Mouse (Mus musculus) heart, adult 2 months (tissue): ENCODE measurements around the gene Tjap1. TPM values are rescaled to one million over a fixed set of nuclear protein-coding genes. Genes with fewer than 3 reads are reported as not detected.

Experiments
- DNase-seq, 2 experiments: peaks; one replicate each; pipeline ENCODE4 v3.0.0; 2021
- H3K27ac ChIP-seq: fragments of 200-600 bp; 2 replicates; pipeline ENCODE4 v1.8.1; 2022
- H3K27me3 ChIP-seq: fragments of 200-500 bp; 2 replicates; pipeline ENCODE4 v1.6.1; 2012; ENCODE audit warnings: mild to moderate bottlenecking, low read length, inconsistent platforms, mixed read lengths; ENCODE audit not compliant: control insufficient read depth, insufficient read depth
- H3K36me3 ChIP-seq: fragments of 200-500 bp; 2 replicates; pipeline ENCODE4 v1.6.1; 2012; ENCODE audit warnings: low read length, inconsistent platforms; ENCODE audit not compliant: control insufficient read depth, insufficient read depth
- H3K4me1 ChIP-seq: fragments of 200-500 bp; 2 replicates; pipeline ENCODE4 v1.6.1; 2011; ENCODE audit warnings: low read length; ENCODE audit not compliant: control insufficient read depth, insufficient read depth
- H3K4me3 ChIP-seq: fragments of 200-600 bp; 2 replicates; pipeline ENCODE4 v1.8.1; 2022
- H3K79me2 ChIP-seq: fragments of 200-500 bp; replicated peaks from 2 replicates; pipeline ENCODE4 v1.6.1; 2012; ENCODE audit warnings: mild to moderate bottlenecking, inconsistent platforms, low read length, moderate library complexity, mixed read lengths; ENCODE audit not compliant: control insufficient read depth, insufficient read depth
- H3K9ac ChIP-seq: fragments of 200-500 bp; 2 replicates; pipeline ENCODE4 v1.6.1; 2012; ENCODE audit warnings: low read depth, mild to moderate bottlenecking, control low read depth, inconsistent platforms, low read length, mixed read lengths
- CTCF ChIP-seq: fragments of 200-600 bp; IDR thresholded peaks from 2 replicates; pipeline ENCODE4 v1.8.1; 2022; ENCODE audit warnings: antibody characterized with exemption, mild to moderate bottlenecking, moderate library complexity
- EP300 ChIP-seq: fragments of 200-500 bp; IDR thresholded peaks from 2 replicates; pipeline ENCODE4 v1.6.1; 2011; ENCODE audit warnings: low read depth, low read length, control low read depth; ENCODE audit not compliant: insufficient read depth
- POLR2A ChIP-seq: fragments of 200-500 bp; IDR thresholded peaks from 2 replicates; pipeline ENCODE4 v1.6.1; 2011; ENCODE audit warnings: mild to moderate bottlenecking, low read depth, low read length, control low read depth; ENCODE audit not compliant: insufficient read depth
- WGBS: fragments of 180-500 bp; shearing (Covaris S2); methylation state at CpG from one replicate; pipeline ENCODE4 v1.1.7; 2018; 5-methylcytosine and 5-hydroxymethylcytosine counted together
- intact Hi-C: fragments of 180-260 bp; cut with DNase I; formaldehyde crosslinking; loops from one replicate; pipeline ENCODE4 v1.15.1; 2025
- polyA plus RNA-seq: library from polyadenylated mRNA; depleted of rRNA; stranded (reverse); fragments of >200 nt; gene quantifications from 2 replicates; pipeline ENCODE4 v1.2.3, GENCODE M21; 2012
- total RNA-seq, 2 experiments: library from RNA; stranded (reverse); gene quantifications; 2 replicates each; pipeline ENCODE4 v1.2.3; 2021

Gene Tjap1
- total and polyA plus RNA-seq, 3 experiments = 28.3 to 39.1 (median 34.7) TPM

GRCm38 (mm10) chr17:46265502-46265901, 17.3 kb downstream of the Tjap1 start:
- no peak for TF ChIP-seq EP300
- TF ChIP-seq CTCF = no peak
- TF ChIP-seq POLR2A = no peak
- no peak for DNase-seq
- no peaks in the 10 kb centered on the region for H3K27me3 ChIP-seq
- intact Hi-C loops = loop anchor here (5.0 kb wide), 1 partner anchor 117 kb away; the partner anchor contains the start of gene Zfp318
- no peak overlapping the region for H3K9ac ChIP-seq
- WGBS = 81% methylated on average over 12 of the region's 12 CpGs
- no peaks in the 10 kb centered on the region for H3K36me3 ChIP-seq
- H3K4me3 ChIP-seq = no peak overlapping the region
- peaks cover 1% of the 10 kb centered on the region; the same call in 1 of the 2 replicates for H3K79me2 ChIP-seq
- H3K4me1 ChIP-seq = peaks cover 8% of the 10 kb centered on the region
- no peak overlapping the region for H3K27ac ChIP-seq

DNA sequence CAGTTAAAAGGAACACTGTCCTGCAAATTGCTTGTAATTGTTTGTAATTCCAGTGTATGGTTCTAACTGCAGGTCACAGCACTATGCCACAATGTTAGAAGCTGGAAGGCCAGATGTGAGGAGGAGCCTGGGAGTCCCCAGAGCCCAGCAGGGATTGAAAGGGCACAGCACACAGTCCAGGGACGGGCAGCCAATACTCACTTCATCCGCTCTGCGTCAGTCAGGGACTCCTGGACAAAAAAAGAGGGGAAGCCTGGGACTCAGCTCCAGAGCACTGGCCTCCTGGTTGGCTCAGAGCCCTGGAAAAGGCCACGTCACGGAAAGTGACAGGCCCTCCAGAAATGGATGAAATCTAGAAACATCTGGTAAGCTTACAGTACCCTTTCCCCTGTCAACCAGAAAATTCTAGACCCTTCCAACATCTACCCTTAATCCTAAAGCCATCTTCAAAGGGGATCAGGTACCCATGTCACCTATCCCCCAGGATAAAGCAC, 20.6 kb downstream of the Tjap1 start:
- Histone ChIP-seq H3K9ac (no peak overlapping the region), H3K79me2 (peaks cover 1% of the 10 kb centered on the region; the same call in 1 of the 2 replicates), H3K4me1 (no peaks in the 10 kb centered on the region; the same call in 1 of the 2 replicates), H3K27me3 (no peaks in the 10 kb centered on the region), H3K4me3 (no peak overlapping the region), H3K27ac (no peak overlapping the region; the same call in 1 of the 2 replicates), H3K36me3 (no peaks in the 10 kb centered on the region)
- no peak for TF ChIP-seq CTCF
- TF ChIP-seq POLR2A = no peak
- no peak for TF ChIP-seq EP300
- WGBS = 53% methylated on average over 5 of the region's 5 CpGs
- DNase-seq = no peak
- intact Hi-C loops = no loop called here

- TF ChIP-seq POLR2A = no peak
- TF ChIP-seq EP300 = no peak
- no peak for TF ChIP-seq CTCF
- Histone ChIP-seq H3K27ac (no peak overlapping the region), H3K9ac (no peak overlapping the region), H3K36me3 (no peaks in the 10 kb centered on the region), H3K4me3 (no peak overlapping the region), H3K27me3 (no peaks in the 10 kb centered on the region), H3K79me2 (no peaks in the 10 kb centered on the region; the same call in 1 of the 2 replicates), H3K4me1 (no peaks in the 10 kb centered on the region)
- intact Hi-C loops = no loop called here
- no peak for DNase-seq
- WGBS = 76% methylated on average over 17 of the region's 17 CpGs
These were observed 23.2 kb downstream of the Tjap1 start for GRCm38 (mm10) chr17:46259675-46260074.

GRCm38 (mm10) chr17:46258279-46259053, 24.4 kb downstream of the Tjap1 start:
- Histone ChIP-seq H3K79me2 (no peaks in the 10 kb centered on the region), H3K27ac (no peak overlapping the region), H3K4me1 (peaks cover 1% of the 10 kb centered on the region; the same call in 1 of the 2 replicates), H3K9ac (no peak overlapping the region), H3K4me3 (no peak overlapping the region), H3K36me3 (no peaks in the 10 kb centered on the region), H3K27me3 (no peaks in the 10 kb centered on the region)
- TF ChIP-seq POLR2A (no peak), EP300 (no peak), CTCF (no peak)
- intact Hi-C loops = no loop called here
- DNase-seq = no peak
- 76% methylated on average over 30 of the region's 30 CpGs for WGBS

- no peak for DNase-seq
- TF ChIP-seq POLR2A = no peak
- no peak for TF ChIP-seq CTCF
- no peak for TF ChIP-seq EP300
- H3K4me3 ChIP-seq = no peak overlapping the region
- no peaks in the 10 kb centered on the region for H3K36me3 ChIP-seq
- 29% methylated on average over 6 of the region's 6 CpGs for WGBS
- H3K27ac ChIP-seq = no peak overlapping the region
- intact Hi-C loops = no loop called here
- H3K4me1 ChIP-seq = peaks cover 3% of the 10 kb centered on the region; the same call in 1 of the 2 replicates
- H3K79me2 ChIP-seq = no peaks in the 10 kb centered on the region
- H3K27me3 ChIP-seq = no peaks in the 10 kb centered on the region
- H3K9ac ChIP-seq = no peak overlapping the region
These were observed 27.7 kb downstream of the Tjap1 start for GRCm38 (mm10) chr17:46255147-46255546.

DNA sequence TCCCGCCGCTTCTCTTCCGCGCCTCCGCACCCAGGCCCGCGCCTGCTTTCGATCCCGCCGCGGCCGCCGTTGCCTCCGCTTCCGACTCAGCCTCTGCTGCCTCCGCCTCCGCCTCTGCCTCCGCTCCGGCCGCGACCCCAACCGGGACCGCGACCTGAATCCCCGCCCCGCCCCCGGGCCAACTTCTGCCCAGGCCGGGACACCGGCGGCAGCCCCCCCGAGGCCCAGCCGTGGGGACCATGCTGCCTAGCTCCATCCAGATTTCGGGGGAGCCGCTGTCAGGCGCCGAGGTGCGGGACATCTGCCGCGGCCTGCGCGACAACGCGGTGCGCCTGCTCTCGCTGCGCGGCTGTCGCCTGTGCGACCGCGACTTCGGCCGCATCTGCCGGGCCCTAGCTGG, 28.7 kb downstream of the Tjap1 start:
- 1% methylated on average over 43 of the region's 54 CpGs for WGBS
- no peaks in the 10 kb centered on the region for H3K79me2 ChIP-seq
- intact Hi-C loops = no loop called here
- no peaks in the 10 kb centered on the region for H3K27me3 ChIP-seq
- H3K9ac ChIP-seq = peak overlapping the region; percentile 44; the same call in 1 of the 2 replicates
- DNase-seq = no peak
- peak overlapping the region; percentile 68 for H3K4me3 ChIP-seq
- H3K4me1 ChIP-seq = peaks cover 5% of the 10 kb centered on the region
- no peak overlapping the region for H3K27ac ChIP-seq
- no peaks in the 10 kb centered on the region for H3K36me3 ChIP-seq
- TF ChIP-seq CTCF = no peak
- no peak for TF ChIP-seq EP300
- TF ChIP-seq POLR2A = no peak
